Mouse (Mus musculus) limb, embryonic 14.5 days (tissue): ENCODE measurements around the gene Spata31d1b. TPM values are rescaled to one million over a fixed set of nuclear protein-coding genes. Genes with fewer than 3 reads are reported as not detected.

Experiments used
- ATAC-seq: fragments of 200-750 bp; cut with Nextera tagmentation; 2 replicates; pipeline ENCODE4 v1.8.0; 2017; ENCODE audit warnings: low read depth, moderate number of reproducible peaks, moderate TSS enrichment; ENCODE audit not compliant: low FRiP score
- DNase-seq: peaks from one replicate; pipeline ENCODE4 v3.0.0-alpha.2; 2015; ENCODE audit warnings: low spot score
- H3K27ac ChIP-seq: fragments of 300-500 bp; sonication (generic); replicated peaks from 2 replicates; pipeline ENCODE4 v1.5.1; 2014; ENCODE audit warnings: low read depth, mild to moderate bottlenecking, low read length, moderate library complexity, mixed read lengths
- H3K27me3 ChIP-seq: fragments of 300-500 bp; sonication (generic); 2 replicates; pipeline ENCODE4 v1.6.1; 2014; ENCODE audit warnings: low read length, mixed read lengths; ENCODE audit not compliant: control insufficient read depth, insufficient read depth
- H3K36me3 ChIP-seq: fragments of 300-500 bp; sonication (generic); 2 replicates; pipeline ENCODE4 v1.6.1; 2014; ENCODE audit warnings: mild to moderate bottlenecking, low read length, moderate library complexity, mixed read lengths; ENCODE audit not compliant: control insufficient read depth, insufficient read depth
- H3K4me1 ChIP-seq: fragments of 300-500 bp; sonication (generic); 2 replicates; pipeline ENCODE4 v1.6.1; 2014; ENCODE audit warnings: antibody characterized with exemption, low read length, mixed read lengths; ENCODE audit not compliant: control insufficient read depth, insufficient read depth
- H3K4me2 ChIP-seq: fragments of 300-500 bp; sonication (generic); replicated peaks from 2 replicates; pipeline ENCODE4 v1.6.1; 2014; ENCODE audit warnings: low read depth, mild to moderate bottlenecking, low read length, moderate library complexity; ENCODE audit not compliant: severe bottlenecking
- H3K4me3 ChIP-seq: fragments of 300-500 bp; sonication (generic); replicated peaks from 2 replicates; pipeline ENCODE4 v1.5.1; 2014; ENCODE audit warnings: low read length
- H3K9ac ChIP-seq: fragments of 300-500 bp; sonication (generic); 2 replicates; pipeline ENCODE4 v1.6.1; 2014; ENCODE audit warnings: mild to moderate bottlenecking, low read depth, low read length, moderate library complexity; ENCODE audit not compliant: severe bottlenecking
- H3K9me3 ChIP-seq: fragments of 300-500 bp; sonication (generic); 2 replicates; pipeline ENCODE4 v1.6.1; 2016; ENCODE audit warnings: low read length; ENCODE audit not compliant: control insufficient read depth
- POLR2A ChIP-seq: fragments of 200-500 bp; IDR thresholded peaks from 2 replicates; pipeline ENCODE4 v1.8.0; 2012; ENCODE audit warnings: inconsistent platforms, mild to moderate bottlenecking, moderate library complexity, borderline replicate concordance; ENCODE audit not compliant: insufficient read depth, insufficient read length; ENCODE audit errors: extremely low read depth
- WGBS: fragments of 180-500 bp; shearing (Covaris S2); extraction: QIAGEN DNeasy Blood & Tissue Kit; methylation state at CpG from one replicate; pipeline ENCODE4 v1.1.7; 2014; 5-methylcytosine and 5-hydroxymethylcytosine counted together
- polyA plus RNA-seq, 2 experiments: library from polyadenylated mRNA; depleted of rRNA in 1 of 2; stranded (reverse) in 1 of 2; unstranded in 1 of 2; fragments of >200 nt; fragmentation: Nextera tagmentation in 1 of 2; extraction: Ambion mirVana in 1 of 2; gene quantifications; 2 replicates each; pipeline versions ENCODE4 v1.2.1 to v1.2.3; 2012 to 2014

Spata31d1b gene
- polyA plus RNA-seq, 2 experiments, result 0.04 TPM; not detected in 1

DNA sequence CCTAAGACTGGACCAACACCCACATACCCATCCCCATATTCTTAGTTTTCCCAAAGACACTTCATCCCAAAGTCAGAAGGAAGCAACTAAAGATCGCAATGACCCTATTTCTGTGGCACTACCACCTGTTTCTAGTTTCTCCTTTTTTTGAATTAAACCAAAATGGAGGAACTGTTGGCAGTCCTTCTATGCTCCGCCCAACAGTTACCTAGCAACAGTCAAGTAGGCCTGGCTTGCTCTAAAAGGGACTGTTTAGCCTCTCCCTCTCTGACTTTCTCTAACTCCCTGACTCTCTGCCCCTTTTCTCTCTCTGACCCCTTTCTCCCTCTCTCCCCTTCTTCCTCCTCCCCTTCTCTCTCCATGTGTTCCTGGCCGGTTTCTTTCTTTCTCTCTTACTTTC lies 26.8 kb upstream of the Spata31d1b start:
- Histone ChIP-seq H3K9ac (no peak overlapping the region), H3K9me3 (no peaks in the 10 kb centered on the region), H3K4me1 (no peaks in the 10 kb centered on the region), H3K27ac (no peak overlapping the region), H3K27me3 (no peaks in the 10 kb centered on the region), H3K4me2 (no peak overlapping the region), H3K4me3 (no peak overlapping the region), H3K36me3 (no peaks in the 10 kb centered on the region)
- DNase-seq (no peak), ATAC-seq (no peak)
- no peak for TF ChIP-seq POLR2A
- WGBS, result 84% methylated on average over 3 of the region's 3 CpGs

DNA sequence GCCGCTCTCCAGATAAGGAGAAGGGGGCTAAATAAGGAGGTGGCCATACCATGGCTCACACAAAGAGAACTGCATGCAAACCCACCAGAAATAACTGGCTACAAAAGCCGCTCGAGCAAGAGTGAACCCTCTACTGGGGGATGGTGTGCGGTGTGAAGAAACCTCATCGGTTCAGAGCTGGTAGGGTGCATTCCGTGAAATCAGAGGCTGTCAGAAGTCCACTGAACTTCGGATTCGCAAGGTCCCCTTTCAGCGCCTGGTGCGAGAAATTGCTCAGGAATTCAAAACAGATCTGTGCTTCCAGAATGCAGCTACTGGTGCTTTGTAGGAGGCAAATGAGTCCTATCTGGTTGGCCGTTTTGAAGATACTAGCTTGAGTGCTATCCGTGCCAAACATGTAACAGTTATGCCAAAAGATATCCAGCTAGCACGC lies 23.7 kb upstream of the Spata31d1b start:
- no peak overlapping the region for H3K4me3 ChIP-seq
- WGBS, result 73% methylated on average over 13 of the region's 13 CpGs
- TF ChIP-seq POLR2A, result no peak
- H3K27me3 ChIP-seq, result no peaks in the 10 kb centered on the region
- no peaks in the 10 kb centered on the region for H3K4me1 ChIP-seq
- ATAC-seq (no peak), DNase-seq (no peak)
- H3K9ac ChIP-seq, result no peak overlapping the region
- no peaks in the 10 kb centered on the region for H3K36me3 ChIP-seq
- no peak overlapping the region for H3K4me2 ChIP-seq
- no peak overlapping the region for H3K27ac ChIP-seq
- H3K9me3 ChIP-seq, result no peaks in the 10 kb centered on the region

DNA sequence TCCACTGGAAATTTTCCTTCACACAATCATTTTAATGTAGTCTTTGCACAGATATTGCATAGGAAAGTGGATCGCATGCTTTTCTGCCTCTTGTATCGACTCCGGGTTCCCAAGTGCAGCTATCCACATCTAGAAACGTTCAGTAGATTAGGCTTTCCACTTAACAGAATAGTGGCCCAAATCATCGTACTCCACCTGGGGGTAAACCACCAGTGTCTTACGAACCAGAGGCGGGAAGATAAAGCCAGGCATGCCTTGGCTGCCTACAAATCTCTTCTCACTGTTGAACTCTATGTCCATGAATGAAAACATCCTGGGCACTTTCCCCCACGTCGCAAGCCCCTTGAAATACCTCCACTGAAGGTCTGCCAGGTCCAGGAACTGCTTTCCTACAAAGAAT lies 22.8 kb upstream of the Spata31d1b start:
- 88% methylated on average over 9 of the region's 9 CpGs for WGBS
- no peaks in the 10 kb centered on the region for H3K9me3 ChIP-seq
- no peak overlapping the region for H3K9ac ChIP-seq
- H3K4me3 ChIP-seq, result no peak overlapping the region
- no peak for TF ChIP-seq POLR2A
- H3K4me1 ChIP-seq, result no peaks in the 10 kb centered on the region
- no peak overlapping the region for H3K27ac ChIP-seq
- H3K4me2 ChIP-seq, result no peak overlapping the region
- DNase-seq, result no peak
- H3K36me3 ChIP-seq, result no peaks in the 10 kb centered on the region
- no peak for ATAC-seq
- H3K27me3 ChIP-seq, result no peaks in the 10 kb centered on the region

DNA sequence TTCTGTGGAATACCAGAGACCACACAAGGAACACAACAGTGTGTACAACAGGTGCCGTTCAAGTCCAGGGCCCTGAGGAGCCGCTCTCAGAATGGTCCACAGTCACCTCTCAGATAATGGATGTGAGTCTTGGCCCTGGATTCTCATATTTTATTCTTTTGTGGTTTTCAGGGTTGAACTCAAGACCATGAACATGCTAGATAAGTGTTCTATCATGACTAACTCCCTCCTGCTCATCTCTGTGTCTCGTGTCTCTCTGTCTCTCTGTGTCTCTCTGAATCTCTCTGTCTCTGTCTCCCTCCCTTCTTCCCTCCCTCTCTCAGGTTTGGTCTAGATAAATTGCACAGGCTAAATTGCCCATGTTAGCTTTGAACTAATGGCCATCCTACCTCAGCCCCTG lies 22.2 kb upstream of the Spata31d1b start:
- Histone ChIP-seq H3K4me3 (no peak overlapping the region), H3K4me2 (no peak overlapping the region), H3K36me3 (no peaks in the 10 kb centered on the region), H3K9me3 (no peaks in the 10 kb centered on the region), H3K27me3 (no peaks in the 10 kb centered on the region), H3K27ac (no peak overlapping the region), H3K9ac (no peak overlapping the region), H3K4me1 (no peaks in the 10 kb centered on the region)
- TF ChIP-seq POLR2A, result no peak
- 93% methylated on average over 3 of the region's 3 CpGs for WGBS
- DNase-seq (no peak), ATAC-seq (no peak)

DNA sequence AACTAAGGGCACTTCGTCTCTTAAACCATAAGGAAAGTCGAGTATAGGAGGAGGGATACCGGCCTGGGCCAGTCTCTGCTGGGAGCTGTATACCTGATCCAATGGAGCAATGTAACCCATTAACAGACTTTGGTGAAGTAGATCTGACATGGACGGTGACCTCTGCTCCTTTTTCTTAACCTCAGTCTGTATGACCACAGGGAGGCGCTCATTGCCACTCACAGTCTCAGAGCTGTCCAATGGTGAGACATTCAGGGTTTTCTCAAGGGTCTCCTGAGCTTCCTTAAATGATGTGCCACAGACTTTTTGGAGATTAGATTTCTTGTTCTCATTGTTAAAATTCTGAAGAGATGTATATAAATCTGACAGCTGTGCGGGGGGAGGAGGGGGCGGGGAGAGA lies 21.5 kb upstream of the Spata31d1b start:
- no peaks in the 10 kb centered on the region for H3K27me3 ChIP-seq
- no peaks in the 10 kb centered on the region for H3K9me3 ChIP-seq
- H3K4me3 ChIP-seq, result no peak overlapping the region
- H3K36me3 ChIP-seq, result no peaks in the 10 kb centered on the region
- DNase-seq, result no peak
- no peak for ATAC-seq
- no peak overlapping the region for H3K27ac ChIP-seq
- H3K4me2 ChIP-seq, result no peak overlapping the region
- no peak for TF ChIP-seq POLR2A
- no peak overlapping the region for H3K9ac ChIP-seq
- 84% methylated on average over 7 of the region's 7 CpGs for WGBS
- no peaks in the 10 kb centered on the region for H3K4me1 ChIP-seq

DNA sequence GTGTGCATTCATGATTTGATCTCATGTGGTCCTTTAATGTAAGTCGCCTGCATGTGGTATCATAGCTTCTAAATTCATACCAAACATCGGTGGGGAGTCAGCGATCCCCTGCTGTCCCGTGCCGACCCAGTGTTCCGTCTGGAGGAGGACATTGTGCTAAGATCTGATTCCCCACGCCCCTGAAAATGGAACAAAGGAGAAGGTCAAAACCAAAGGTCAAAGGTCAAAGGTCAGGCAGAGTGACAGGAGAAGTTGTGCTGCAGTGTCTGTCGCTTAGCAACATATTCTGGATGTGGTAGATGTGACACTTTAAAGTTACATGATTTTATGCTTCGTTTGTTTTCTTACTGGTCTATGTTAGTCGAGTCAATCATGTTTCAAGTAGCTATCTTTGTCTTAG lies 20.6 kb upstream of the Spata31d1b start:
- H3K4me2 ChIP-seq, result no peak overlapping the region
- no peaks in the 10 kb centered on the region for H3K36me3 ChIP-seq
- H3K9me3 ChIP-seq, result no peaks in the 10 kb centered on the region
- 83% methylated on average over 10 of the region's 10 CpGs for WGBS
- no peak overlapping the region for H3K27ac ChIP-seq
- no peak for ATAC-seq
- no peaks in the 10 kb centered on the region for H3K27me3 ChIP-seq
- no peaks in the 10 kb centered on the region for H3K4me1 ChIP-seq
- H3K4me3 ChIP-seq, result no peak overlapping the region
- TF ChIP-seq POLR2A, result no peak
- no peak overlapping the region for H3K9ac ChIP-seq
- no peak for DNase-seq
